Mouse (Mus musculus) liver, adult 2 months (tissue): ENCODE data around the gene Rerg. TPM values are rescaled to one million over a fixed set of nuclear protein-coding genes. Genes with fewer than 3 reads are reported as not detected.

ENCODE experiments used
- DNase-seq: peaks from one replicate; pipeline ENCODE4 v3.0.0-alpha.2; 2011; ENCODE audit warnings: low read depth, low spot score; ENCODE audit errors: extremely low read depth
- H3K27ac ChIP-seq: fragments of 200-500 bp; replicated peaks from 2 replicates; pipeline ENCODE4 v1.5.1; 2012; ENCODE audit warnings: low read depth, mild to moderate bottlenecking, control low read depth, inconsistent platforms, low read length; ENCODE audit not compliant: insufficient read depth
- H3K27me3 ChIP-seq: fragments of 200-500 bp; 2 replicates; pipeline ENCODE4 v1.6.1; 2012; ENCODE audit warnings: mild to moderate bottlenecking, moderate library complexity, low read length, inconsistent platforms; ENCODE audit not compliant: control insufficient read depth, insufficient read depth
- H3K36me3 ChIP-seq: fragments of 200-500 bp; 2 replicates; pipeline ENCODE4 v1.6.1; 2012; ENCODE audit warnings: low read length, inconsistent platforms; ENCODE audit not compliant: control insufficient read depth, insufficient read depth
- H3K4me1 ChIP-seq: fragments of 200-500 bp; 2 replicates; pipeline ENCODE4 v1.6.1; 2011; ENCODE audit warnings: low read length; ENCODE audit not compliant: control insufficient read depth, insufficient read depth
- H3K4me3 ChIP-seq: fragments of 200-500 bp; 2 replicates; pipeline ENCODE4 v1.5.1; 2011; ENCODE audit warnings: low read depth, mild to moderate bottlenecking, control low read depth, low read length, moderate library complexity; ENCODE audit not compliant: insufficient read depth
- H3K79me2 ChIP-seq: fragments of 200-500 bp; 2 replicates; pipeline ENCODE4 v1.6.1; 2012; ENCODE audit warnings: inconsistent platforms, mild to moderate bottlenecking, low read length, moderate library complexity; ENCODE audit not compliant: control insufficient read depth, insufficient read depth
- H3K9ac ChIP-seq: fragments of 200-500 bp; 2 replicates; pipeline ENCODE4 v1.6.1; 2012; ENCODE audit warnings: low read depth, mild to moderate bottlenecking, control low read depth, inconsistent platforms, low read length
- CTCF ChIP-seq: fragments of 200-500 bp; IDR thresholded peaks from 2 replicates; pipeline ENCODE4 v1.5.1; 2011; ENCODE audit warnings: low read depth, low read length, control low read depth
- POLR2A ChIP-seq: fragments of 200-500 bp; IDR thresholded peaks from 2 replicates; pipeline ENCODE4 v1.6.1; 2011; ENCODE audit warnings: low read length, control low read depth; ENCODE audit not compliant: insufficient read depth; ENCODE audit errors: extremely low read depth
- WGBS: fragments of 180-500 bp; shearing (Covaris S2); methylation state at CpG from one replicate; pipeline ENCODE4 v1.1.7; 2018; 5-methylcytosine and 5-hydroxymethylcytosine counted together
- polyA plus RNA-seq: library from polyadenylated mRNA; depleted of rRNA; stranded (reverse); fragments of >200 nt; gene quantifications from 2 replicates; pipeline ENCODE4 v1.2.3, GENCODE M21; 2012; rRNA removed
- total RNA-seq: library from RNA; depleted of rRNA; stranded (reverse); fragments of >200 nt; gene quantifications from 2 replicates; pipeline ENCODE4 v1.2.3, GENCODE M21; 2014; rRNA removed

Rerg gene
- total RNA-seq (2.2 and 2.8 TPM in 2 replicates), polyA plus RNA-seq (1.3 and 2.2 TPM in 2 replicates)

- H3K36me3 ChIP-seq: no peaks in the 10 kb centered on the region
- peak within 1 kb of the TSS; percentile 80 for H3K9ac ChIP-seq
- peak within 1 kb of the TSS; percentile 67 for H3K4me3 ChIP-seq
- H3K4me1 ChIP-seq: no peaks in the 10 kb centered on the region
- H3K79me2 ChIP-seq: no peaks in the 10 kb centered on the region
- DNase-seq: no peak
- TF ChIP-seq CTCF: no peak
- TF ChIP-seq POLR2A: no peak
- no peaks in the 10 kb centered on the region for H3K27me3 ChIP-seq
- 22% methylated on average over 5 of the region's 5 CpGs for WGBS
- peak within 1 kb of the TSS; percentile 40 for H3K27ac ChIP-seq
These were observed at the start of gene Rerg for GRCm38 (mm10) chr6:137170226-137170625. Gene Rerg (minus strand): TSS chr6:137170497.

GRCm38 (mm10) chr6:137217841-137218463 is 47.7 kb upstream of the Rerg start:
- WGBS: 75% methylated on average over 8 of the region's 8 CpGs
- Histone ChIP-seq H3K9ac (no peak overlapping the region), H3K27ac (no peak overlapping the region), H3K4me3 (no peak overlapping the region), H3K36me3 (no peaks in the 10 kb centered on the region), H3K4me1 (no peaks in the 10 kb centered on the region), H3K79me2 (no peaks in the 10 kb centered on the region), H3K27me3 (0 out of 2 replicates have a peak, but pooled peaks cover 2% of the 10 kb centered on the region)
- TF ChIP-seq CTCF (no peak), POLR2A (no peak)
- no peak for DNase-seq

- no peak for DNase-seq
- Histone ChIP-seq H3K4me1 (no peaks in the 10 kb centered on the region), H3K4me3 (no peak overlapping the region), H3K9ac (no peak overlapping the region), H3K27ac (no peak overlapping the region), H3K27me3 (no peaks in the 10 kb centered on the region), H3K79me2 (no peaks in the 10 kb centered on the region), H3K36me3 (no peaks in the 10 kb centered on the region)
- TF ChIP-seq POLR2A (no peak), CTCF (no peak)
- 42% methylated on average over 2 of the region's 2 CpGs for WGBS
These were observed 41.1 kb upstream of the Rerg start for GRCm38 (mm10) chr6:137211441-137211840.

- no peak overlapping the region for H3K4me3 ChIP-seq
- TF ChIP-seq CTCF: no peak
- no peak for TF ChIP-seq POLR2A
These were observed 40.7 kb upstream of the Rerg start for GRCm38 (mm10) chr6:137210991-137211390.

GRCm38 (mm10) chr6:137209992-137210391 is 39.7 kb upstream of the Rerg start:
- no peaks in the 10 kb centered on the region for H3K36me3 ChIP-seq
- no peak overlapping the region for H3K27ac ChIP-seq
- TF ChIP-seq CTCF (no peak), POLR2A (no peak)
- H3K4me1 ChIP-seq: no peaks in the 10 kb centered on the region
- no peaks in the 10 kb centered on the region for H3K27me3 ChIP-seq
- H3K9ac ChIP-seq: no peak overlapping the region
- no peak overlapping the region for H3K4me3 ChIP-seq
- H3K79me2 ChIP-seq: no peaks in the 10 kb centered on the region
- peak; percentile 63 for DNase-seq
- WGBS: 52% methylated on average over 8 of the region's 8 CpGs

More at GRCm38 (mm10) chr6:137210991-137211390, 40.7 kb upstream of the Rerg start:
- Histone ChIP-seq H3K4me1 (no peaks in the 10 kb centered on the region), H3K36me3 (no peaks in the 10 kb centered on the region), H3K27me3 (no peaks in the 10 kb centered on the region), H3K9ac (no peak overlapping the region), H3K79me2 (no peaks in the 10 kb centered on the region), H3K27ac (no peak overlapping the region)
- no peak for DNase-seq
- WGBS: 86% methylated on average over 10 of the region's 10 CpGs

GRCm38 (mm10) chr6:137207126-137207525 is 36.8 kb upstream of the Rerg start:
- TF ChIP-seq CTCF (no peak), POLR2A (no peak)
- Histone ChIP-seq H3K27ac (no peak overlapping the region), H3K79me2 (no peaks in the 10 kb centered on the region), H3K4me1 (no peaks in the 10 kb centered on the region), H3K27me3 (no peaks in the 10 kb centered on the region), H3K36me3 (no peaks in the 10 kb centered on the region), H3K4me3 (no peak overlapping the region), H3K9ac (no peak overlapping the region)
- DNase-seq: peak; percentile 45
- WGBS: 86% methylated on average over 6 of the region's 6 CpGs
